Mouse (Mus musculus): Measurements from ENCODE around the gene Cep164. TPM values are rescaled to one million over a fixed set of nuclear protein-coding genes. Genes with fewer than 3 reads are reported as not detected.

Cep164 gene
- polyA plus RNA-seq, 1 experiment from 2014 or later = 22.0 TPM

DNA sequence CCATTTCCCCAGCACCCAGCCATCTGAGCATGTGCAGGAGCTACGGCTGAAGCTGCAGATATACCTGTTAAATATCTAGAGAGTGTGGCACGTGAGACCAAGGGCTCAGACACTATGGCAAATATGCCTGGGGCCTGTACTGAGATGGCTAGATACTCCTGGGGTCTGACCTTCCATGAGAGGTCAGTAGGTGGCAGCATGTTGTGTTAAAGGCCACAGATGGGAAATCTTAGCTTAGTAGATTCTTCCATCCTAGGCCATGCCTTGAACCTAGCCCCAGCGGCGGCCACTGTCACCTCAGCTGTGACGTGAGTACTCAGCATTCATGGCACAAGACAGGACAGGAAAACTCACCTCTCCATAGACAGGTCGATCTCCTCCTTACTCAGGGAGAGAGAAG, 54.4 kb downstream of the Cep164 start:
- Histone ChIP-seq H3K27me3 (ENCODE audit: control insufficient read depth, insufficient read depth, low read length) (no peaks in the 10 kb centered on the region), H3K27ac (replicated peaks; ENCODE audit: low read depth, low read length) (no peak overlapping the region), H3K4me3 (ENCODE audit: low read depth, low read length) (no peak overlapping the region), H3K9ac (replicated peaks; ENCODE audit: low read length) (no peak overlapping the region), H3K9me3 (replicated peaks; ENCODE audit: control insufficient read depth, low read length) (no peaks in the 10 kb centered on the region), H3K4me1 (ENCODE audit: control insufficient read depth, insufficient read depth, low read length) (no peaks in the 10 kb centered on the region), H3K4me2 (ENCODE audit: low read depth, low read length) (no peak overlapping the region), H3K36me3 (replicated peaks; ENCODE audit: control insufficient read depth, insufficient read depth, low read depth, low read length) (no peaks in the 10 kb centered on the region; the same call in 1 of the 2 replicates)
- ATAC-seq (replicated peaks; ENCODE audit: insufficient number of reproducible peaks, low FRiP score, low TSS enrichment, low read depth) (no peak), DNase-seq (ENCODE audit: low spot score) (no peak)
- WGBS = 62% methylated on average over 6 of the region's 6 CpGs

DNA sequence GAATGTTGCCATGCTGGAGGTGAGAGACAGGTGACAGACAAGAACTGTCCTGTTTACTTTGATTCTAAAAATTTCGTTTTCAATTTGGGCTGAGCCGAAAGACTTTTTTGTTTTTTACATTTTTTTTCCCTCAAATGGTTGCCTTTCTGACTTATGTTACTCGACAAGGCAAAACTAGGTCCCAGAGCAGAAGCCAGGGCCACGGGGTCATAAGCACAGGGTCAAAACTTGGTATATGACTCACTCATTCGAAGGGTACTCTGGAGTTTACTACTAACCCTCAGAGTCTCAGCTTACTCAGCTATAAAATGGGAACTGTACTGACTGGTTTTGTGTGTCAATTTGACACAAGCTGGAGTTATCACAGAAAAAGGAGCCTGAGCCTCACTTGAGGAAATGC, 58.9 kb downstream of the Cep164 start:
- DNase-seq (ENCODE audit: low spot score) = no peak

DNA sequence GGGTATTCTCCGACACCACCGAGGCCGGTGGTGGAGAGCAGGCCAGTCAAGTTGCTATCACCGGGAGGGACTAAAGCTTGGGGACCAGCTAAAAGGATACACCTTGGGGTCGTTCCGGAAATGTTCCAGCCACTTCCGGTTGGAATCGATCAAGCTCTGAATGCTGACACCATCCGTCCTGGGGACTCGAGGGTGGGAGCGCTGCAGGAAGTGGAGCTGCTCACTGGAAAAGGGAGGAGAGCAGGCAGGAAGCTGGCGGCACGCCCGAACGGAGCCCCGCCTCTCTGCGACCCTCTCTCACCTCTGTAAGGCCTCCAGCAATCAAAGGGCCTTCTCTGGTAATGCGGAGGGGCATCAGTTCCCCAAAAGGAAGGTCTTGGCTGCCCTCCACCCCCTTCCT, 60.1 kb downstream of the Cep164 start:
- H3K4me3 ChIP-seq (ENCODE audit: low read depth, low read length) = no peak overlapping the region
- no peak for ATAC-seq (replicated peaks; ENCODE audit: insufficient number of reproducible peaks, low FRiP score, low TSS enrichment, low read depth)
- no peak for DNase-seq (ENCODE audit: low spot score)
- no peak overlapping the region for H3K27ac ChIP-seq (replicated peaks; ENCODE audit: low read depth, low read length)
- H3K4me1 ChIP-seq (ENCODE audit: control insufficient read depth, insufficient read depth, low read length) = no peaks in the 10 kb centered on the region
- WGBS = 79% methylated on average over 18 of the region's 18 CpGs
- H3K9ac ChIP-seq (replicated peaks; ENCODE audit: low read length) = no peak overlapping the region
- H3K36me3 ChIP-seq (replicated peaks; ENCODE audit: control insufficient read depth, insufficient read depth, low read depth, low read length) = no peaks in the 10 kb centered on the region
- H3K9me3 ChIP-seq (replicated peaks; ENCODE audit: control insufficient read depth, low read length) = no peaks in the 10 kb centered on the region
- H3K27me3 ChIP-seq (ENCODE audit: control insufficient read depth, insufficient read depth, low read length) = no peaks in the 10 kb centered on the region
- H3K4me2 ChIP-seq (ENCODE audit: low read depth, low read length) = no peak overlapping the region

More for the DNA sequence above, 58.9 kb downstream of the Cep164 start:
- no peak overlapping the region for H3K4me3 ChIP-seq (ENCODE audit: low read depth, low read length)
- H3K36me3 ChIP-seq (replicated peaks; ENCODE audit: control insufficient read depth, insufficient read depth, low read depth, low read length) = no peaks in the 10 kb centered on the region
- no peak overlapping the region for H3K4me2 ChIP-seq (ENCODE audit: low read depth, low read length)
- H3K27ac ChIP-seq (replicated peaks; ENCODE audit: low read depth, low read length) = no peak overlapping the region
- no peaks in the 10 kb centered on the region for H3K27me3 ChIP-seq (ENCODE audit: control insufficient read depth, insufficient read depth, low read length)
- no peaks in the 10 kb centered on the region for H3K4me1 ChIP-seq (ENCODE audit: control insufficient read depth, insufficient read depth, low read length)
- H3K9ac ChIP-seq (replicated peaks; ENCODE audit: low read length) = no peak overlapping the region
- no peaks in the 10 kb centered on the region for H3K9me3 ChIP-seq (replicated peaks; ENCODE audit: control insufficient read depth, low read length)
- 87% methylated on average over 5 of the region's 5 CpGs for WGBS
- ATAC-seq (replicated peaks; ENCODE audit: insufficient number of reproducible peaks, low FRiP score, low TSS enrichment, low read depth) = no peak

- Histone ChIP-seq H3K4me2 (ENCODE audit: low read depth, low read length) (no peak overlapping the region), H3K9me3 (replicated peaks; ENCODE audit: control insufficient read depth, low read length) (no peaks in the 10 kb centered on the region), H3K36me3 (replicated peaks; ENCODE audit: control insufficient read depth, insufficient read depth, low read depth, low read length) (no peaks in the 10 kb centered on the region), H3K9ac (replicated peaks; ENCODE audit: low read length) (no peak overlapping the region), H3K27ac (replicated peaks; ENCODE audit: low read depth, low read length) (no peak overlapping the region), H3K4me3 (ENCODE audit: low read depth, low read length) (no peak overlapping the region), H3K4me1 (ENCODE audit: control insufficient read depth, insufficient read depth, low read length) (no peaks in the 10 kb centered on the region), H3K27me3 (ENCODE audit: control insufficient read depth, insufficient read depth, low read length) (no peaks in the 10 kb centered on the region)
- ATAC-seq (replicated peaks; ENCODE audit: insufficient number of reproducible peaks, low FRiP score, low TSS enrichment, low read depth) (no peak), DNase-seq (ENCODE audit: low spot score) (no peak)
- 91% methylated on average over 8 of the region's 8 CpGs for WGBS
Measured at GRCm38 (mm10) chr9:45767155-45767554, 61.3 kb downstream of the Cep164 start.

DNA sequence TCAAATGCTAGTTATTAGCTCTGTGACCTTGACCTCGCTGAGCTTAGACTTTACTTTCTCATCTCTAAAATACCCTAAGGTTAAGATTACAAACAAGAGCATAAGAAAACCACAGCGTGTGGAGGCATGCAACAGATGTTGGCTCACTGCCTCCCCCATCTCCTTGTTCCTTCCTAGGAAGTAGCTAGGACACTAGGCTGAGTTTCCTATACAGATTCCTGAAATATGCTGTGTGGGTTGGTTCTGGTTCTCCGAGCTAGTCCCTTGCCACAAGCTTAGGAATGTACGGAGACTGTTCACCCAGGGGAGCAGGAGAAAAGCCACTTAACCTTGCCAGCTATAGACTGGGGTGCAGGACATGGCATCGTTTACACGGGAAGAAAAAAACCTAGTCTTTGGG, 62.3 kb downstream of the Cep164 start:
- Histone ChIP-seq H3K4me3 (ENCODE audit: low read depth, low read length) (no peak overlapping the region), H3K27ac (replicated peaks; ENCODE audit: low read depth, low read length) (no peak overlapping the region), H3K36me3 (replicated peaks; ENCODE audit: control insufficient read depth, insufficient read depth, low read depth, low read length) (no peaks in the 10 kb centered on the region), H3K4me2 (ENCODE audit: low read depth, low read length) (no peak overlapping the region), H3K9me3 (replicated peaks; ENCODE audit: control insufficient read depth, low read length) (no peaks in the 10 kb centered on the region), H3K27me3 (ENCODE audit: control insufficient read depth, insufficient read depth, low read length) (no peaks in the 10 kb centered on the region), H3K4me1 (ENCODE audit: control insufficient read depth, insufficient read depth, low read length) (no peaks in the 10 kb centered on the region), H3K9ac (replicated peaks; ENCODE audit: low read length) (no peak overlapping the region)
- DNase-seq (ENCODE audit: low spot score) = peak; percentile 27
- WGBS = 70% methylated on average over 6 of the region's 6 CpGs
- ATAC-seq (replicated peaks; ENCODE audit: insufficient number of reproducible peaks, low FRiP score, low TSS enrichment, low read depth) = no peak

GRCm38 (mm10) chr9:45754452-45755091, 73.9 kb downstream of the Cep164 start:
- Histone ChIP-seq H3K4me3 (ENCODE audit: low read depth, low read length) (no peak overlapping the region), H3K4me2 (ENCODE audit: low read depth, low read length) (no peak overlapping the region), H3K9ac (replicated peaks; ENCODE audit: low read length) (no peak overlapping the region), H3K27ac (replicated peaks; ENCODE audit: low read depth, low read length) (no peak overlapping the region), H3K9me3 (replicated peaks; ENCODE audit: control insufficient read depth, low read length) (no peaks in the 10 kb centered on the region), H3K36me3 (replicated peaks; ENCODE audit: control insufficient read depth, insufficient read depth, low read depth, low read length) (no peaks in the 10 kb centered on the region), H3K27me3 (ENCODE audit: control insufficient read depth, insufficient read depth, low read length) (no peaks in the 10 kb centered on the region), H3K4me1 (ENCODE audit: control insufficient read depth, insufficient read depth, low read length) (no peaks in the 10 kb centered on the region)
- ATAC-seq (replicated peaks; ENCODE audit: insufficient number of reproducible peaks, low FRiP score, low TSS enrichment, low read depth) (no peak), DNase-seq (ENCODE audit: low spot score) (peak; percentile 80)
- WGBS = 40% methylated on average over 8 of the region's 8 CpGs

- DNase-seq (ENCODE audit: low spot score) = no peak
- Histone ChIP-seq H3K4me1 (ENCODE audit: control insufficient read depth, insufficient read depth, low read length) (no peaks in the 10 kb centered on the region), H3K36me3 (replicated peaks; ENCODE audit: control insufficient read depth, insufficient read depth, low read depth, low read length) (no peaks in the 10 kb centered on the region), H3K9ac (replicated peaks; ENCODE audit: low read length) (no peak overlapping the region), H3K4me2 (ENCODE audit: low read depth, low read length) (no peak overlapping the region), H3K9me3 (replicated peaks; ENCODE audit: control insufficient read depth, low read length) (no peaks in the 10 kb centered on the region), H3K27me3 (ENCODE audit: control insufficient read depth, insufficient read depth, low read length) (no peaks in the 10 kb centered on the region), H3K27ac (replicated peaks; ENCODE audit: low read depth, low read length) (no peak overlapping the region), H3K4me3 (ENCODE audit: low read depth, low read length) (no peak overlapping the region)
- no peak for ATAC-seq (replicated peaks; ENCODE audit: insufficient number of reproducible peaks, low FRiP score, low TSS enrichment, low read depth)
- 88% methylated on average over 4 of the region's 4 CpGs for WGBS
Measured at GRCm38 (mm10) chr9:45749917-45750316, 78.6 kb downstream of the Cep164 start.

GRCm38 (mm10) chr9:45745451-45745850, 83.0 kb downstream of the Cep164 start:
- Histone ChIP-seq H3K27ac (replicated peaks; ENCODE audit: low read depth, low read length) (no peak overlapping the region), H3K4me1 (ENCODE audit: control insufficient read depth, insufficient read depth, low read length) (no peaks in the 10 kb centered on the region), H3K4me2 (ENCODE audit: low read depth, low read length) (no peak overlapping the region), H3K9ac (replicated peaks; ENCODE audit: low read length) (no peak overlapping the region), H3K27me3 (ENCODE audit: control insufficient read depth, insufficient read depth, low read length) (no peaks in the 10 kb centered on the region), H3K9me3 (replicated peaks; ENCODE audit: control insufficient read depth, low read length) (no peaks in the 10 kb centered on the region), H3K36me3 (replicated peaks; ENCODE audit: control insufficient read depth, insufficient read depth, low read depth, low read length) (no peaks in the 10 kb centered on the region), H3K4me3 (ENCODE audit: low read depth, low read length) (no peak overlapping the region)
- DNase-seq (ENCODE audit: low spot score) = no peak
- no peak for ATAC-seq (replicated peaks; ENCODE audit: insufficient number of reproducible peaks, low FRiP score, low TSS enrichment, low read depth)
- WGBS = 60% methylated on average over 7 of the region's 7 CpGs

All from embryonic facial prominence, embryonic 11.5 days (tissue).